Comparison of ENCODE assay signal across 18 mouse cellular contexts in the genomic region with DNA sequence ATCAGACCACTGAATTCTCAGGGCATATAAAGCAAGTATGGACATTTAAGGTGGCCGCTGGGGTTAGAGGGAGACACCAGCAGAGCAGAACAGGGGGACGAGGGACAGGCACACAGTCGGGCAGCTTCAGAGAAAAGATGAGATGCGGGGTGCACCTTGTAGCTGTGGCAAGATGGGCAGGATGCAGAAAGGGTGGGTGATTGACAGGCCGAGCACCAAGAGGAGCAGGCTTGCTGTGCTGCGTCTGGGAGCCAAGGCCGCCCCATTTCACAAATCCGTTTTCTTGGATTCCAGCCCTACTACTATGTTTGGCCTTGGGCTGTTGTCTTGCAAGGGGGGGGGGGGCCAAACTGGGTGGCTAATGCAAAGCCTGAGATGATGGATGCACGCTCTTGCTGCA.
A peak's percentile ranks its signal among the peaks of the same experiment; 100 is the strongest.
DNase-seq lines count a peak whose midpoint lies in the region; ATAC-seq and TF ChIP-seq lines count a peak whose summit lies in the region.
"Had no signal": no experiment of that assay in that cellular context is flagged by ENCODE, and none has a peak within 500 bp of the region (broad histone marks: within the 10 kb centered on the region; RNA-seq: fewer than 3 reads in every experiment).

No protein-coding gene starts in this region.

- peaks cover 23% of the 10 kb centered on the region for H3K4me1 ChIP-seq in forebrain, embryonic 13.5 days
- H3K4me1 ChIP-seq in forebrain, embryonic 16.5 days (replicated peaks; ENCODE audit: control insufficient read depth, insufficient read depth, low read length): peaks cover 30% of the 10 kb centered on the region

- no peak overlapping the region for H3K4me2 ChIP-seq in forebrain, embryonic 13.5 days
- no peak overlapping the region for H3K4me2 ChIP-seq in forebrain, embryonic 16.5 days (ENCODE audit: low read length)

- H3K9me3 ChIP-seq in forebrain, embryonic 13.5 days (replicated peaks): no peaks in the 10 kb centered on the region
- no peaks in the 10 kb centered on the region for H3K9me3 ChIP-seq in forebrain, embryonic 16.5 days (ENCODE audit: control insufficient read depth, low read length)
- H3K9me3 ChIP-seq: midbrain, embryonic 10.5 days had no signal

- no peak for TF ChIP-seq POLR2A in brain, embryonic 14.5 days (IDR thresholded peaks at IDR 0.05; ENCODE audit: borderline replicate concordance, extremely low read depth, insufficient read depth, insufficient read length, poor library complexity, severe bottlenecking)

- no peak for DNase-seq in layer of hippocampus, adult 2 months (ENCODE audit: low spot score in 2 of 2)
- no peak for DNase-seq in layer of hippocampus, adult 18-20 months (ENCODE audit: low spot score in 2 of 2)
- peak; percentile 47 for DNase-seq in brain, embryonic 14.5 days (ENCODE audit: low read depth)
- peak; percentile 48 to 67 for DNase-seq in cerebellum, postnatal 14 days
- no peak for DNase-seq in frontal cortex, postnatal 10 days (ENCODE audit: low spot score in 2 of 2)
- no peak for DNase-seq in thymus, postnatal 36 days
- DNase-seq: B cell, adult 2 months; heart, postnatal 10 days; liver; lung, adult 18-20 months; lung, postnatal 36 days; right cerebral cortex, postnatal 25 days; thymus, postnatal 4 days had no signal

- H3K27me3 ChIP-seq in forebrain, embryonic 13.5 days: no peaks in the 10 kb centered on the region
- H3K27me3 ChIP-seq in forebrain, embryonic 16.5 days (replicated peaks; ENCODE audit: control insufficient read depth, insufficient read depth, low read length): no peaks in the 10 kb centered on the region
- H3K27me3 ChIP-seq: Patski had no signal

- H3K36me3 ChIP-seq in forebrain, embryonic 13.5 days (ENCODE audit: poor library complexity, severe bottlenecking): peaks cover 11% of the 10 kb centered on the region
- no peaks in the 10 kb centered on the region; the same call in 1 of the 2 replicates for H3K36me3 ChIP-seq in forebrain, embryonic 16.5 days (ENCODE audit: control insufficient read depth, insufficient read depth)

- no peak for ATAC-seq in forebrain, embryonic 13.5 days
- no peak for ATAC-seq in forebrain, embryonic 16.5 days
- ATAC-seq: Patski had no signal

- 0 out of 2 replicates have a peak overlapping the region, but pooled peaks have one; percentile 34 for H3K9ac ChIP-seq in forebrain, embryonic 13.5 days
- no peak overlapping the region for H3K9ac ChIP-seq in forebrain, embryonic 16.5 days (replicated peaks; ENCODE audit: low read depth, low read length)

- 74% methylated on average over 9 of the region's 9 CpGs for WGBS in forebrain, embryonic 13.5 days
- WGBS in forebrain, embryonic 16.5 days: 61% methylated on average over 9 of the region's 9 CpGs

- H3K4me3 ChIP-seq in forebrain, embryonic 13.5 days: no peak overlapping the region
- H3K4me3 ChIP-seq in forebrain, embryonic 16.5 days (replicated peaks; ENCODE audit: low read length): no peak overlapping the region
- H3K4me3 ChIP-seq in layer of hippocampus, adult 2 months: no peak overlapping the region
- H3K4me3 ChIP-seq: midbrain, embryonic 10.5 days had no signal

- no peak overlapping the region for H3K27ac ChIP-seq in forebrain, embryonic 13.5 days
- no peak overlapping the region for H3K27ac ChIP-seq in forebrain, embryonic 16.5 days (ENCODE audit: low read length)
- H3K27ac ChIP-seq in layer of hippocampus, adult 2 months: peak overlapping the region; percentile 14; the same call in 1 of the 2 replicates
- H3K27ac ChIP-seq: kidney, postnatal 0 days; midbrain, embryonic 10.5 days had no signal

- no peak for TF ChIP-seq CTCF in layer of hippocampus, adult 2 months (conservative IDR thresholded peaks at IDR 0.05)
- TF ChIP-seq CTCF in brain, embryonic 14.5 days (IDR thresholded peaks at IDR 0.05; ENCODE audit: borderline replicate concordance, extremely low read depth, insufficient read depth, insufficient read length): no peak

Comparison
In these comparisons a context has a peak if more than half of its experiments do, and no peak if none do; other contexts are left out.
1. DNase-seq: peak in brain, embryonic 14.5 days (single experiment) and cerebellum, postnatal 14 days (2 of 2); none in layer of hippocampus, adult 2 months (0 of 2), layer of hippocampus, adult 18-20 months (0 of 2), frontal cortex, postnatal 10 days (0 of 2) and thymus, postnatal 36 days (0 of 2).